Mouse (Mus musculus): ENCODE measurements around the gene Tpgs1.

Tpgs1 gene

DNA sequence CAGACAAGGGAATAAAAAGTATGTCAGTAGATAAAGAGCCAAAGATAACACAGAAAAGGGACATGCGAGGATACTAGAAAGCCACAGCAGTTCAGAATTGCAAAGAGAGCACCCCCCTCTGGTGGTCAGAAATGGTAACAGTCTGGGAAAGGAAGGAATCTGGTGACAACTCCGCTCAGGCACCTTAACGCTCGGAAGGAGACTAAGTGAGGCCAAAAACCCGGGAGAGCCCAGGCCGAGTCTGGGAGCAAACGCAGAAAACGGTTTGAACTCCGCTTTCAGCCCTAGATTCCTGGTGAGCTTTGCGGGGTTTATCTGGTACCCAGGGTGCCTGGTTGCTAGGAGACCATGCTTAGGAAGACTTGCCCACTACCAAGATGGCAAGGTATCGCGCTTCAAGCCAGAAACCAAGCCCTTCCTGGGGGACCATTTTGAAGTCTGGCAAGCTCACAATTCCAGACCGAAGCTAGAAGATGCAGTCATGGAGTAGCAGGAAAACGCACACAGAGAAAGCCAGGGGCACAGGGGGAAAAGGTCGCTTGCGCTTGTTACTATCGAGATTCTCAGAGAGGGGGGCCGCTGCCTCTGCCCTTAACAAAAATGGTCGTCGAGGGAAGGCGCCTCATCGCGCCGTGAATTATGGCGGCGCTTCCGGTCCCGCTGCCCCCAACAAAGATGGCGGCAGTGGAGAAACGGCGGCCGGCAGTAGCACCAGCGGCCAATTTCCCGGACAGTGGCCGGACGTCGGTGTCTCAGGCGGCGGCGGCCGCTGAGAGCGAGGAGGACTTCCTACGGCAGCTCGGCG is at the start of gene Tpgs1:
Gene Tpgs1, plus strand, starts transcription at position 599 of the 805 bp plus-strand sequence.
- peak; percentile 89 for DNase-seq (ENCODE audit: low spot score)

DNA sequence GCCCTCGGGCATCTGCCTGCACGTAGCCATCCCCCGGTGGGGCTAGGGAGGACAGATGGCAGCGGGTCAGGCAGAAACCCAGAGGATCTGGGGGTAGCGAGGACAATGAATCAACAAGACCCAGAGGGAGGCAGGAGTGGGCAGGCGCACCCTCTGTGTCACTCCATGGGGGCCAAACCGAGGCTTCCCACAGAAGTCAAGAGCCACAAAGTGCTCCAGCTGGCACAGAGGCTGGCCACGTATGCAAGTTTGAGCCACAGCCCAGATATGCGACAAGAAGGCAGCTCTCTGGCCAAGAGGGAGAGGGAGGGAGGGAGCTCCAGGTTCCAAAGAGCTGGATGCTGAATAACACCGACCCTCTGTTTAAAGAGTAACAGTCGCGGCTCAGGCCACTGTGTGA is 45.2 kb upstream of the Tpgs1 start:
- DNase-seq (ENCODE audit: low spot score), result no peak

DNA sequence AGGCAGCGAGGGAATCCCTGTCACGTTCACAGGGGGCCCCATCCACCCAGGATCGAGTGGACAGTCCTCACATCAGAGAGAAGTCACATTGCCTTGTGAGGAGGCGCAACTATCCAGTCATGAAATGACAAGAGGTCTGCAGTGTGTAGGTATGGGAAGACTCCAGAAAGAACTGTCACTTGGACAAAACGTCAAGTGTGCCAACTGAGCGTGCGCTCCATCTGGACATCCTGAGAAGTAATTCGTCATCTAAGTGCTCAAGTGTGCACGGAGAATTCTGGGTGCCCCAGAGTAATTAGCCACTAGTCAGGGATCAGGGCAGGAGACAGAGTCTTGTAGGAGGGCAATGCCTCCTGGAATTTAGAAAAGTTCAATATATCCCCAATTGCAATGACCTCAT is 43.8 kb upstream of the Tpgs1 start:
- DNase-seq (ENCODE audit: low spot score), result no peak

DNA sequence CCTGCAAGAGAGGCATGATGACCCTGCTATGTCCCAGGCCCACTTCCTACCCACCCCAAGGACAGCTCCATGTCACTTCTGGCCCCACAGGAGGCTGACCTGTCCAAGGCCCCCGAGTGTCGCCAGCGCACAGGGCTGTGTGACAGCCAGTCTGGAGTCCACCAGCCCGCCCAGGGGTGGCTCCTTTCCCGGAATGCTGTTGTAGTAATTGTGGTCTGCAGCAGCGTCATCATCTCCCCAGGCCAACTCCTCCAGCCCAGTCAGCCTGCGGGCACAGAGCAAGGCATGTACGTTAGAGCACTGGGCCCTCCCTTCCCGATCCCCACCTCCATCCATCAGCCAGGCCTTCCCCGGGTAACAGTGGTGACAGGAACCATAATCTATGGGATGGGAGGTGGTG is 43.0 kb upstream of the Tpgs1 start:
- no peak for DNase-seq (ENCODE audit: low spot score)

DNA sequence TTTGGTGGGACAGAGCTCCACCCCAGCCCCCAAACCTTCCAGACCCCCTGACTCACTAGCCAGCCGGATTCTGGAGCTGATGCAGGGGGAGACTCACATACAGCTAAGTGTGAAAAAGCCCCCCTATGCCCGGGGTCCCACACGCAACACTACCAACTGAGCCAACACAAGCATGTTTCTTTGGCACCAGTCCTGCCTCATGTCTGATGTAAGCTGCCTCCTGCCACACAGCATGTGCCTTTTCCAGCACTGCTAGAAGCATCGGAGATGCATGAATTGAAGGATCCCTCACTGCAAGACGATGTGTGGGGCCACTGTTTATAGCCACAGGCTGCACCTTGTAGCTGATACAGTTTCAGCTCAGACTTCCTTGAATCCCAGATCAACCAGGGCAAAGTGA is 40.8 kb upstream of the Tpgs1 start:
- no peak for DNase-seq (ENCODE audit: low spot score)

DNA sequence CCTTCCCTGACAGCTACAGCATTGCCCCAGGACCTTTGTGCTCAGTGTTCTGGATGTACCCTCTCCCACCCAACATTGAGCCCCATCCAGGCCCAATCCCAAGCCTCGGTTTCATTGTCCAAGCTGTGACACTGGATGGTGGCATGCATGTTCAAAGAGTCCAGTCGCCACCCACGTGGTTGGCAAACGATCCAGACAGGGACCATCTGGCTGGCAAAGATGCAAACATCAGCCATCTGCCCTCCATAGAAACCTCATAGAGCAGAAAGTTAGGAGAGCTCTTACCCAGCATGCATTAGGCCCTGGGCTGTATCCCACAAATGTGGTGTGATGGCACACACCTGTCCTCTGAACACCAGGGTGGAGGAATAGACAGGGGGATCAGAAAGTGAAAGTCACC is 37.7 kb upstream of the Tpgs1 start:
- DNase-seq (ENCODE audit: low spot score), result no peak

DNA sequence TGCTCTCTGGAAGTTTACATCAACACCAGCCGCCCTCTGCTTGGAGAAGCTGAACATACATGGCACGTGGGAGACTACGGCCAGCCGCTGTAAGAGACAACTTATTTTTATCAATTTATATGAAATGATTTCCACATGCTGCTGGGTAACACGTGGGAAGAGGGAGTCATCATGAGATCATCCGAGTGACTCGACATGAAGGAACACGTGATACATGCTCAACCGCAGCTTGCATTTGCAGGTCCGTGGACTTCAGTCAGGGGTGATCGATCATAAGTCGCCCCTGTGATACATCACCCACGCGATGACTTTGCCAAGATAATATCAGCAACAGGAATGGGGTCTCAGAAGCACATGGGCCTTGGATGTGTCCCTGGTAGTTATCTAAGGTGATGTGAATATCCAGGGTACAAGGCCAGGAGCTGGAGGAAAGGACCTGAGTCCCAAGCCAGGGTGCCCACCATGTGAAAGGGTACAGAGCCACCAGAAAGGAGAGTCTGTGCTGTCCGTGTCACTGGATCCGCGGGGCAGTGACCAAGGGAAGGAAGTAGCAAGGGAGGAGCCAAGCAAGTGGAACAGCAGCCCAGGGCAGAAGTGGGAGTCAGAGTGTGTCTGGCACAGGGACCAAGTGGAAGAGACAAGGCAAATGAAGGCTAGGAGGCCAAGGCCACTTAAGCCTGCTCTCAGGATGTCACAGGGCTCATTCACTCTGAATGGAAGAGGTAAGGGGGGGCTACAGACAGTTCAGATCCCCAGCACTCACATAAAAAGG is 36.0 kb upstream of the Tpgs1 start:
- DNase-seq (ENCODE audit: low spot score), result no peak

DNA sequence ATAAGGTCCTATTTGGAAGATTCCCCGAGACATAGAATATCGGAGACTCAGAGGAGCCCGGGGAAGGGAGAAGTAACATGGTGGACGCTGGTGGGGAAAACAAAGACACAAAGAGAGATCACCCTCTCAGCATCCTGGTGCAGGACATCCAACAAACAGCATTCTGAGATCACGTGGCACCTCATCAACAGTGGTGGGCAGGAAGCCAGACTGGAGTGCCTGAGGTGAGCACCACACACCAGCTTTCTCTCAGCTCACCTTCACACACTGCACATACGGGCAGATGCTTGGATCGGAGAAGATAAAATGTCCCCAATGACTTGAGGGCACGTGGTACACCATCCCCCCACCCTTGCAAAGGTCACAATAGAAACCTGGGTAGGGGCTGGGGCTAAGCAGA is 32.9 kb upstream of the Tpgs1 start:
- DNase-seq (ENCODE audit: low spot score), result no peak

DNA sequence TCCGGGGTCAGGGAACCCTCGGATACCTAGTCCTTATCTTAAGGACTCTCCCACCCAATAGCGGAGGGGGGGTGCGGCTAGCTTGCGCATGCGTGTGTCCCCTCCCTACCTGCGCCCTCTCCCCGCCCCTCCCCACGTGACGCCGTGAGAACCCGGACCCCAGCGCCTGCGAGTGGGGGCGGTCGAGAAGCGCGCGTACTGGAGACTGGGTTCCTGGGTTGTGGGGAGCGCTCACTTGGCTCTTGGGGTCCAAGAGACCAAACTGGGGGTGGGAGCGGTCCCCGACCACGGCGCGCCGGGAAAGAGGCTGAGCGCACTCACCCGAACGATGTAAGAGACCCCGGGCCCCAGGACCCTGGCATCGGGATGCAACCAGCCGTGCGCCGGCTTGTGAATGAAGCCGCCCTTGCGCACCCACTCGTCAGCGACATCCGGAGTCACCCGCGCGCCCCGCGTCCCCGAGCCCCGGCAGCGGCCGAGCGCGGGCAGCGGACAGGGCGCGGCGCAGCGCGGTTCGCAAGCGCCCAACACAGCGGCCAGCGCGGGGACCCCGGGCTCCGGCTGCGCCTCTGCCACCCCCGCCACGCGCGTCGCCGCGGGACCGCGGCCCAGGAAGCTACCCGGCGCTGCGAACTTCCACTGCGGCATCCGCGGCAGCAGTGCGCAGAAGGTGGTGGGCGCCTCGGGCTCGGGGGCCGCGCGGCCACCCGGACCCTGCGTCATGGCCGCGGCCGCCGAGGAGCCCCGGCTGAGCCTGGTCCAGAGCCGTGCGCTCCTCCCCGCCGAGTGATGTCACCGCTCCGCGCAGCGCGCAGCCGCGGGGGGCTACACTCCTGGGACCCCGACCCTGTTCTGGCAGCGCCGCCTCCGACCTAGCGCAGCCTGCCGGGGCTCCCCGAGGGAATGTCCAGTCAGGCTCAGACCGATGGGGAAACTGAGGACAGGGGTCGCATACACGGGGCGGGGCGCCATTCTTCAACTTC is 31.8 kb upstream of the Tpgs1 start, which contains the start of gene Shc2:
Gene Shc2, minus strand, starts transcription at position 791 of the 983 bp plus-strand sequence.
- DNase-seq (ENCODE audit: low spot score), result peak; percentile 84

DNA sequence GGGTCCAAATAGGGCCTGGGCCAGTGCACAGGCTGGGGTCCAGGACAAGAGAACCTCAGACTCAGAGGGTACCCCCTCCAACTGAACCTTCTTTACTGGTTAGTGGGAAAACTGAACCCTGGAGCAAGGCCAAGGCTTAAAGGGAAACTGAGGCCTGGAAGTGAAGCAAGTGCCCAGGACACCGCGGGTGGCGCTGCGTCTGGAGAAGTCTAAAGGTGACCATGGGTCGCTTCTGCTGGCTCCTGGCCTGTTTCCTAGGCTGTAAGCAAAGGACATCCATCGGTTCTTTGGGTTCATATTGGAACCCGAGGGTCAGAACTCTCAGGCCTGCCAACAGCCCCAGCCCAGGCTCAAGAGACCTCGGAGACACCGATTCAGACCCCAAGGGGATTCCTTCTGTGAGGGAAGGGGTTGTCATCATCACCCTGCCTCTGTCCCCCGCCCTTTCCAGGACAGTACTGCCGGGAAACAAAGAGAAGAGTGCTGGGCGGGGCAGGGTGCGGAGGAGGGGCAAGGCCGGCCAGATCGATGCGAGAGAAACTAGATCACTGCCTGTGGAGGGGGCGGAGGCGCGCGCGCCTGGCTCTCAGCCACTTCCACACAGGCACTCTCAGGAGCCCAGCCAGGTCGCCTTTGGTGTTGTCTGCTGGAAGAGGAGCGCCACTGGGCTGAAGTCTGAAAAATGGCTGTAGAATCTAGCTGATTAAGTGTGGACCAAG is 30.5 kb upstream of the Tpgs1 start:
- DNase-seq (ENCODE audit: low spot score), result peak; percentile 83

DNA sequence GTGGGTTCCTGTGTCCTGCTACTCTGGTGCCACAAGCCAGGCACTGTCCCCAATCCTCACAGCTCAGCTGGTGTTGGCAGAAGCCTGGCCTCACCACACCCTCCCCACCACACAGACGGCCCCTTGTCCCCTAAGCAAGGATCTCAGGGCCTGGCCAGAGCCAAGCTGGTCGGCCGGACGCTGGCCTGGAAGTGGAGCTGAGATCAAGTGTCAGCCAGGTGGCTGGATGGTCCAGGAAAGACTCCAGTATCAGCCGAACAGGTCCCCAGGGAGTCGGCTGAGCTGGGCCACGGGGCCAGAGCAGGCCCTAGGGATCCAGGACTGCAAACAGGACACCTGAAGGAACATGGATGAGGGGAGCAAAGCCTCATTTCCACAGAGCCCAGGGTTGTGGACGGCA is 23.5 kb upstream of the Tpgs1 start, which contains the start of gene Odf3l2:
Gene Odf3l2, minus strand, starts transcription at position 28 of the 400 bp plus-strand sequence.
- no peak for DNase-seq (ENCODE audit: low spot score)

DNA sequence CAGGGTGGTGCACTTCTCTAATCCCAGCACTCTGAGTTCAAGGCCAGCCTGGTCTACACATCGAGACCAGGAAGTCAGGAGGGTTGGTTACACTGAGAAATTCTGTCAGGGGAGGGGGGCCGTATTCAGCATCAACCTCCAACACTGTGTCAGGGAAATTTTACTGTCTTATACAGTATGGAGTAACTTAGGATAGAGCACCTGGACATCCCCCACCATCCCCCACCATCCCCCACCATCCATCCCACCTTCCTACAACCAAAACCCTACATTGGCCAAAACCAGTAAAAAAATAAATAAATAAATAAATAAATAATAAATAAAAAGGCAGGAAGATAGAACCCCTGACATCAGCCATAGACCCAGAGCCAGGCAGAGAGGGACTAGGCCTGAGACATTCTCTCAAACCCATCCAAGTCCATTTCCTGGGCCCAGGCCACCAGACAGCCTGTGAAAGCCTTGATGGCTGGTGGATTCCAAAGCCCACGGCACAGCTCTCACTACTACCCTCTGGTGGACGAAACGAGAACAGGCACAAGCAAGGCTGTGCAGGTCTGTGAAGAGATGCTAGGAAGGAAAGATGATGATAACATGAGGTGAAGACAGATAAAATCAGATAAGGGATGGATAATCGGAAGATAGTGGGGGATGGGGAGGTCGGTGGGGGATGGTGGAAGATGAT is 20.0 kb upstream of the Tpgs1 start:
- DNase-seq (ENCODE audit: low spot score), result peak; percentile 88

DNA sequence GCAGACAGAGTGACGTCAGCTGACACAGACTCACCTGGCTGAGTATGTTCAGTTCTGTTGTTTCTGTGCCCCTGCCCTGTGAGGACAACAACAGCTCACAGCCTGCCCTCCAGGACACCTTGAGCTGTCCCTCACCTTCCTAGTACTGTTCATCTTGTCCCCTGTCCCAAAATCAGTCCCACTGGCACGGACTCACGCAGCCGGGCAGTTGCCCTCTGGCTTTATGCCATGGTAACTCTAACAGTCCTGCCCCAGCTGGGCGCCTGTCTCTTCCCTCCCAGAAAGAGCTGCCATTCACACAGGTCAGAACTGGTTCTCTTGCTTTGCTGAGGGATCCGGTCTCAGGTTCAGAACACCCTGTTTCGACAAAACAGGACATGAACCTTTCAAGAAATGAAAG is 16.4 kb upstream of the Tpgs1 start:
- no peak for DNase-seq (ENCODE audit: low spot score)

DNA sequence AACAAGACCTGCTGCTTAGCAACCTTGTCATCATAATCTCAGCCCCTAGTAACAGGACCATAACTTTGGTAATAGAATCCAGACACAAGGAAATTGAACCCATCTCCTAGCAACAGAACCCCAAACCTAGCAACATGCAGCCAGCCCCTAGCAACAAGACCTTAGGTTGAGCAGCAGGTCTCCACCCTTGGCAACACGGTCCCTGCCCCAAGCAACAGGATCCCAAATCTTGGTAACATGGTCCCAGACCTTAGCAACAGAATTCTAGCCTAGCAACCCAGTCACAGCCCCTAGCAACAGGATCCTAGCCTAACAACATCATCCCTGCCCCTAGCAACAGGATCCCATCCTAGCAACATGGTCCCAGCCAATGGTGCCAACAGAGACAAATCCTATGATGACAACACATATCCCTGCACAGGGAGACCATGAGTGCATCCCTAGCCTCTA is 14.2 kb upstream of the Tpgs1 start:
- no peak for DNase-seq (ENCODE audit: low spot score)

DNA sequence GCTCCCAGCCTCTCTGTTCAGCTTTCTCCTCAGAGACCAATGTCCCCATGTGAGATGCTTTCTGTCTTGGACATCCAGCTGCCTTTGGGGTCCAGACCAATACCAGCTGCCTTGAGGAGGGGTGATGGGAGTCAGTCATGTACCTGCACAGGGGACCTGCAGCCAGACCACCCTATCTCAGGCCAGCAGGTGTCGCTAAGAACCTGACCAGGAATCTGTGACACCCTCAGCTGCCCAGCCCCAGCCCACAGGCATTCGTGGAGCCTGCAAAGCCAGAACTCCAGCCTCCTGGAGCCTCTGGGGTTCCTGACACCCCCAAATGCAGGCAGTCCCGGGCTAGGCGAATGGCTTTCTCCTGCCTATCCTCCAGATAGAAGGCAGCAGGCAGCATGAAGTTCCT is 10.3 kb upstream of the Tpgs1 start:
- DNase-seq (ENCODE audit: low spot score), result no peak

DNA sequence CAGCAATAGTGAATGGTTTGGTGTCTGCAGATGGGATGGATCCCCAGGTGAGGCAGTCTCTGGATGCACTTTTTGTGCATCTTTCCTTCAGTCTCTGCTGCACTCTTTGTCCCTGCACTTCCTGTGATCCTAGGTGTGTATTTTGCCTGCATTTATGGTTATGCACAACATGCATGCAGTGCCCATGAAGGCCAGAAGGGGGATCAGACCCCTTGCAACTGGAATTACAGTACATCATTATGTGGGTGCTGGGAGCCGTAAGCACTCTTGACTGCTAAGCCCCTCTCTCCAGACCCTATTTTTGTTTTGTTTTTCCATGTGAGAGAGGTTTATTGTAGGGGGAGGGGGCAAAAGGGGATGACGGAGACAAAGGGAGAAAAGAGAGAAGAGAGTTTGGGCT is 8.9 kb upstream of the Tpgs1 start:
- DNase-seq (ENCODE audit: low spot score), result no peak

DNA sequence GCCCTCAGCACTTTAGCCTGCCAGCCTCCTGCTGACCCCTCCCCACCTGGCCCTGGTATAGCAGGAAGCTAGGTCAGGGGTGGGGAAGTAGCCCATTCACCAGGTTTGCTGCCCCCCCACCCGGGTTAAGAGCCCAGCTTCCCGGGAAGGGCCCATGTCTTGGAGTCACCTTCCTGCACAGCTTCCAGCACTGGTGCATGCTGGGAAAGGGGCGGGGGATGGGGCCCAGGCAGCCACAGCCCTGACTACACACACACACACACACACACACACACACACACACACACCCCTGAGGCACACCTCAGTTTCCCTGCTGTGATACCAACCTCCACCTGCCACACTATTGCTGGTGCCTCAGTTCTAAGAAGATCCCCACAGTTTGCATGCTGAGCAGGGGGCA is 7.3 kb upstream of the Tpgs1 start:
- DNase-seq (ENCODE audit: low spot score), result no peak

DNA sequence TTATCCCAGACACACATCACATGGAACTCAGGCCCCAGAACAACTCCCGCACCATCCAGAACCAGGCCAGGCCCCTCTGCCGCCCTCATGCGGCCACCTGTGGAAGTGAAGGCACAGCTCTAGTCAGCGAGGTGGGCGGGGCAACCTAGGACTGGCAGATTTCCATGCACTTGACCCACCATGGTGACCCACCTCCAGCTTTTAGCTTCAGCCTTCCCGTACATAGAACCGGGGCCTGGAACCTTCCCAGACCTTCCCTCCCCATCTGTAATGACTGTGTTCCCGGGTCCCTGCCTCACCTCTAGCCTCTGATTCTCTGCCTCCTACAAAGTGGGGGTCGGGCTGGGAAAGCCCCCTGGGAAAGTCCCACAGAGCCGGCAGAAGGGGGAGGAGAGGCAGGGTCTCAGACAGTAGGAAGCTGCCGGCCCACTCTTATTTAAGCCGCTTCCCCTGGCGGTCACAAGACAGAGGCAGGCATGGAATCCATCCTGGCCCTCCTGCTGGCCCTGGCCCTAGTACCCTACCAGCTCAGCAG is 5.0 kb upstream of the Tpgs1 start, which contains the start of gene Madcam1:
Gene Madcam1, plus strand, starts transcription at position 429 of the 535 bp plus-strand sequence.
- peak; percentile 89 for DNase-seq (ENCODE audit: low spot score)

DNA sequence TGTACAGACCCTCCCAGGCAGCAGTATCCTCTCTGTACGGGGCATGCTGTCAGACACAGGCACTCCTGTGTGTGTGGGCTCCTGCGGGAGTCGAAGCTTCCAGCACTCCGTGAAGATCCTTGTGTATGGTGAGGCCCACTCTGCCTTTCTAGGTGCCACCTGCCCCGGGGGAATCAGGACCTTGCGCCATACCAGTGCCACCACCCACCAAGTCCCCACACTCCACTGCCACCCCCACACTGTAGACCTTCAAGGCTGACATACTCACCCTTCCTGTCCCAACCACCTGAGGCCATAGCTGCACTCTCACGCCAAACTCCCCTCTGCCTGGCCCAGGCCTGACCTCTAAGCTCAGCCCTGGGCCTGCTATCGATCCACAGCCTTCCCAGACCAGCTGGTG is 4.1 kb upstream of the Tpgs1 start:
- DNase-seq (ENCODE audit: low spot score), result no peak

DNA sequence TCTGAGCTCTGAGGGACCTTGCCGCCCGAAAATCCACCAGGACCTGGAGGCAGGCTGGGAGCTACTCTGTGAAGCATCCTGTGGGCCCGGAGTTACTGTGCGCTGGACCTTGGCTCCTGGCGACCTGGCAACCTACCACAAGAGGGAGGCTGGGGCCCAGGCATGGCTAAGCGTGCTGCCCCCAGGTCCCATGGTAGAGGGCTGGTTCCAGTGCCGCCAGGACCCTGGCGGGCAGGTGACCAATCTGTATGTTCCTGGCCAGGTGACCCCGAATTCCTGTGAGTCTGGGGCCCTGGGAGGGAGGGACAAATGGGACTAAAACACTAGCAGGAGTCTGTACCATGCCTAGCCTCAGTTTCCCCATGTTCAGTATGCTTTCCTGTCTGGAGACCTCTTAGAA is 2.7 kb upstream of the Tpgs1 start:
- DNase-seq (ENCODE audit: low spot score), result no peak

Measured in testis, postnatal 10 days (tissue).